Mouse (Mus musculus) limb, embryonic 14.5 days (tissue): ENCODE data around the gene Zbtb17. TPM values are rescaled to one million over a fixed set of nuclear protein-coding genes. Genes with fewer than 3 reads are reported as not detected.

Experiments used
- ATAC-seq: fragments of 200-750 bp; cut with Nextera tagmentation; 2 replicates; pipeline ENCODE4 v1.8.0; 2017; ENCODE audit warnings: low read depth, moderate number of reproducible peaks, moderate TSS enrichment; ENCODE audit not compliant: low FRiP score
- DNase-seq: peaks from one replicate; pipeline ENCODE4 v3.0.0-alpha.2; 2015; ENCODE audit warnings: low spot score
- H3K27ac ChIP-seq: fragments of 300-500 bp; sonication (generic); replicated peaks from 2 replicates; pipeline ENCODE4 v1.5.1; 2014; ENCODE audit warnings: low read depth, mild to moderate bottlenecking, low read length, moderate library complexity, mixed read lengths
- H3K27me3 ChIP-seq: fragments of 300-500 bp; sonication (generic); 2 replicates; pipeline ENCODE4 v1.6.1; 2014; ENCODE audit warnings: low read length, mixed read lengths; ENCODE audit not compliant: control insufficient read depth, insufficient read depth
- H3K36me3 ChIP-seq: fragments of 300-500 bp; sonication (generic); 2 replicates; pipeline ENCODE4 v1.6.1; 2014; ENCODE audit warnings: mild to moderate bottlenecking, low read length, moderate library complexity, mixed read lengths; ENCODE audit not compliant: control insufficient read depth, insufficient read depth
- H3K4me1 ChIP-seq: fragments of 300-500 bp; sonication (generic); 2 replicates; pipeline ENCODE4 v1.6.1; 2014; ENCODE audit warnings: antibody characterized with exemption, low read length, mixed read lengths; ENCODE audit not compliant: control insufficient read depth, insufficient read depth
- H3K4me2 ChIP-seq: fragments of 300-500 bp; sonication (generic); replicated peaks from 2 replicates; pipeline ENCODE4 v1.6.1; 2014; ENCODE audit warnings: low read depth, mild to moderate bottlenecking, low read length, moderate library complexity; ENCODE audit not compliant: severe bottlenecking
- H3K4me3 ChIP-seq: fragments of 300-500 bp; sonication (generic); replicated peaks from 2 replicates; pipeline ENCODE4 v1.5.1; 2014; ENCODE audit warnings: low read length
- H3K9ac ChIP-seq: fragments of 300-500 bp; sonication (generic); 2 replicates; pipeline ENCODE4 v1.6.1; 2014; ENCODE audit warnings: mild to moderate bottlenecking, low read depth, low read length, moderate library complexity; ENCODE audit not compliant: severe bottlenecking
- H3K9me3 ChIP-seq: fragments of 300-500 bp; sonication (generic); 2 replicates; pipeline ENCODE4 v1.6.1; 2016; ENCODE audit warnings: low read length; ENCODE audit not compliant: control insufficient read depth
- POLR2A ChIP-seq: fragments of 200-500 bp; IDR thresholded peaks from 2 replicates; pipeline ENCODE4 v1.8.0; 2012; ENCODE audit warnings: inconsistent platforms, mild to moderate bottlenecking, moderate library complexity, borderline replicate concordance; ENCODE audit not compliant: insufficient read depth, insufficient read length; ENCODE audit errors: extremely low read depth
- WGBS: fragments of 180-500 bp; shearing (Covaris S2); extraction: QIAGEN DNeasy Blood & Tissue Kit; methylation state at CpG from one replicate; pipeline ENCODE4 v1.1.7; 2014; 5-methylcytosine and 5-hydroxymethylcytosine counted together
- polyA plus RNA-seq, 2 experiments: library from polyadenylated mRNA; depleted of rRNA in 1 of 2; stranded (reverse) in 1 of 2; unstranded in 1 of 2; fragments of >200 nt; fragmentation: Nextera tagmentation in 1 of 2; extraction: Ambion mirVana in 1 of 2; gene quantifications; 2 replicates each; pipeline versions ENCODE4 v1.2.1 to v1.2.3; 2012 to 2014

Zbtb17 gene
- polyA plus RNA-seq, 2 experiments, result 29.0 to 48.5 TPM

DNA sequence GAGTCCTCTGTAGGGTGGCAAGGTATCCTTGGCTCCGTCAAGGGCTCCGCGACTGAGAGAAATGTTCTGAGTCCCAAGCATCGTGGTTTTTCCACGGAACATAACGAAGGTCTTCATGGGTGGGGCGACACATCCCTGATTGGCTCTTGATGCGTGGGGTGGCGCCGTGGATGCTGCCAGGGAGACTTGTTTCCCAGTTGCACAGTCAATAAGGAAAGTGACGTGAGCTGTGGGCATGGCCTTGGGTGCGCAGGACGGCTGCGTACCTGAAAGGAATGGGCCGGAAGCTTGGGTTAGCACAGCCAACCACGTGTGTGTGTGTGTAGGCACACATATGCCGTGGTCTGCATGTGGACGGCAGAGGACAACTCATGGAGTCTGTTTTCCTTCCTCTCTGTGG is 11.3 kb upstream of the Zbtb17 start:
- Histone ChIP-seq H3K36me3 (no peaks in the 10 kb centered on the region), H3K4me1 (no peaks in the 10 kb centered on the region), H3K27me3 (no peaks in the 10 kb centered on the region), H3K9me3 (no peaks in the 10 kb centered on the region), H3K27ac (no peak overlapping the region), H3K4me2 (no peak overlapping the region), H3K9ac (no peak overlapping the region), H3K4me3 (no peak overlapping the region)
- TF ChIP-seq POLR2A, result no peak
- ATAC-seq (no peak), DNase-seq (no peak)
- 85% methylated on average over 18 of the region's 18 CpGs for WGBS

DNA sequence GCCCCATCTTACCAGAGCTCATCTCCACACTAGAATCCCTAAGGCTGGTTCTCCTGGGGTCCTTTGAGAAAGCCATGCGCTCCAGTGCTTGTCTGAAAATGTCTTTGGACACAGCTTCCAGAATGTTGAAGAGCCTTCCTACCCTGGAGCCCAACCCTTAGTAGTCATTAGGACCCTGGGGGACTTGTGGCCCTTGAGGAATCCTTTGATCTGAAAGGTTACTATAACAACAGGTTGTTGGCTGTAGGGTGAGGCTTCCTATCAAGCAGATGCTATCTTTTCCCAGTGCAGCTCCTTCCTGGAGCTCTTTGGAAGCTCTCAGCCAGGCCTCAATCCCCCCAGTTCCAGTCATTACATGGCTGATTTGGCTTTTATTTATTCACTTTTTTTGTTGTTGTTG is 8.5 kb upstream of the Zbtb17 start, which contains the start of gene Srarp:
Gene Srarp, minus strand, starts transcription at position 132 of the 400 bp plus-strand sequence.
- no peaks in the 10 kb centered on the region for H3K27me3 ChIP-seq

DNA sequence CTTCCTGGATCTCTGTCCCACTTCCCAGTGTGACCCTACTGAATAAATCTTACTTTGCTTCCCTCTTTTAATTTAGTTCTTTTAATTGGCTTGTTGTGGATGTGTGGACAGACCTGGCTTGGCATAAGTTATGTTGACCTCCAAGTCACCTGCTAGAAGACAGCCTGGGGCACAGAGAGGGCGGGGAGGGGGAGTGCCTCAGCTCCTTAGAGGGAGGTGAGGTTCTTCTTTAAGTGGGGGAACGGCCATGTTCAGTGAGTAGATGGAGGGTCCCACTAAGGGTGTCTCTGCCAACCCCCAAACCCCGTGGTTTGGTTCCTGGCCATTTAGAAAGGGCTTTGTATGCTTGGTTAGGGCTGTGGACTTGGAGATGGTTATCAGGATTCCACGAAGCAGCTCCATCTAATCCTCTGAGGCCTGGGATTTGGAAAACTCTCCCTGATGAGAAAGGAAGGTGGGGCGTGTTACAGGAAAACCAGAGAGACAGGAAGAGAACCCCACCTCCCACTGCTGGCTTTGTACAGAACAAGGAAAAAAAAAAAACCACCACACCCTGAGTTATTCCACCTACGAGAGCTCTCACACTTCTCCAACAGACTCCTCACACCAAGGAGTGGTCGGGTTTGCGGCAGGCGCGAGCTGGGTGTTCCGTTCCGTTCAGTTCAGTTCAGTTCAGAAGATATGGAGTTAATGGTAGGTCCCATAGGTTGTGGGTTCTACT is 5.2 kb upstream of the Zbtb17 start:
- Histone ChIP-seq H3K9me3 (no peaks in the 10 kb centered on the region), H3K4me1 (0 out of 2 replicates have a peak, but pooled peaks cover 2% of the 10 kb centered on the region), H3K36me3 (no peaks in the 10 kb centered on the region), H3K4me2 (no peak overlapping the region), H3K27ac (no peak overlapping the region), H3K4me3 (no peak overlapping the region), H3K27me3 (no peaks in the 10 kb centered on the region), H3K9ac (no peak overlapping the region)
- TF ChIP-seq POLR2A, result no peak
- DNase-seq (no peak), ATAC-seq (no peak)
- 80% methylated on average over 12 of the region's 12 CpGs for WGBS

More for the DNA sequence above, 8.5 kb upstream of the Zbtb17 start, which contains the start of gene Srarp:
- WGBS, result 74% methylated on average over 1 of the region's 1 CpGs
- Histone ChIP-seq H3K9ac (no peak within 1 kb of the TSS), H3K4me3 (no peak within 1 kb of the TSS), H3K4me1 (no peaks in the 10 kb centered on the region), H3K36me3 (no peaks in the 10 kb centered on the region), H3K27ac (no peak within 1 kb of the TSS), H3K4me2 (no peak within 1 kb of the TSS), H3K9me3 (no peaks in the 10 kb centered on the region)
- ATAC-seq (no peak), DNase-seq (no peak)
- no peak for TF ChIP-seq POLR2A

DNA sequence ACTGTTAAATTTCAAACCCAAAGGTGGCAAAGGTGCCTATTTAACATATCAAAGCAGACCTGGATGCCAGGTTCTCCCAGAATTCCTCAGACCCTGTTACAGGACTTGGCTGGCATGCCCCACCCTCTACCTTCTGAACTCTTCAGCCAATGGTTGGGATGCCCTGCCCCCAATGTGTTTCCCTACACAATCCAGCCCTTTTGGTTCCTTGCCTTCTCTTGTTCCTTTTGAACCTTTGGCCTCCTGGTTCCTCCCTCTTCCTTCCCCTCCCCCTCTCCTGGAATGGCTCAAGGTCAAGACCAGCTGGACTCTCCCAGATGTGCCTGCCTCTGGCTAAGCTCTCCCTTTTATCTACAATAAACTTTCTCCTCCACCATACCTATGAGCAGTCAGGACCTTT is 3.6 kb upstream of the Zbtb17 start:
- Histone ChIP-seq H3K9me3 (no peaks in the 10 kb centered on the region), H3K9ac (no peak overlapping the region), H3K4me2 (no peak overlapping the region), H3K27ac (no peak overlapping the region), H3K27me3 (no peaks in the 10 kb centered on the region), H3K4me3 (no peak overlapping the region), H3K36me3 (no peaks in the 10 kb centered on the region), H3K4me1 (peaks cover 10% of the 10 kb centered on the region)
- ATAC-seq (no peak), DNase-seq (no peak)
- no peak for TF ChIP-seq POLR2A

DNA sequence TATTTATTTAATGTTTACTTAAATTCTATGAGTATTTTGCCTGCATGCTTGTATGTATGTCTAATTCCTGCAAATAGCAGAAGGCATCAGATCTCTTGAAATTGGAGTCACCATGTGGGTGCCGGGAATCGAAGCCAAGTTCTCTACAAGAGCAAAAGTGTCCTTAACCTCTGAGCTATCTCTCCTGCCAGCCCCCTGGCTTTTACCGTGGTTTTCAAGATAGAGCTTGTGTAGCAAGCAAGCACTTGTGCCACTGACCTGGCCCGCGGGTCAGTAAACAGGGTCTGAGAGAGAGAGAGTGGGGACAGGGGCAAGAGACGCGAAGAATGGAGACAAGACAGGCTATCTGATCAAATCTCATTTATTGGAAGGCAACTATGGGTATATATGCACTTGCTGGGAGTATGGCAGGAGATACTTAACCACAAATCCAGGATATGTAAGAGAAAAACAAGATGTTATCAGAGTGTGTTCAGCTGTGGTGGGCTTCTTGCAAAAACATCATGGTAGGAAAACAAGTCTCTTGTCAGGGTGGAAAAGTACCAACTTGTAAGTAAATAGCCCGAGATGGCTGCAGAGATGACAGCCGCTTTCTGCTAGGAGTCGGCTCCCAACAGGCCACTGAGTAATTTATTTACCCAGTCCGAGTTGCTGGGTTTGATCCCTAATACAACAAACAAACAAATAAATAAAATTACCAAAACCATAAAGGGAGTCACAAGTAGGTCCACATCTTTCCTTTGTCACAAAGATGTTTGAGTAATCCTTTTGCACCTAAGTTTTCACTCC is 619 bp upstream of the Zbtb17 start:
- peak overlapping the region; percentile 97 for H3K9ac ChIP-seq
- no peak for TF ChIP-seq POLR2A
- no peak for DNase-seq
- H3K4me2 ChIP-seq, result peak overlapping the region; percentile 89
- H3K27me3 ChIP-seq, result no peaks in the 10 kb centered on the region
- peak overlapping the region; percentile 96 for H3K4me3 ChIP-seq
- 51% methylated on average over 11 of the region's 11 CpGs for WGBS
- H3K36me3 ChIP-seq, result peaks cover 18% of the 10 kb centered on the region
- ATAC-seq, result no peak
- H3K4me1 ChIP-seq, result peaks cover 10% of the 10 kb centered on the region
- H3K9me3 ChIP-seq, result no peaks in the 10 kb centered on the region
- H3K27ac ChIP-seq, result no peak overlapping the region
